Mouse (Mus musculus): ENCODE measurements around the gene Cybrd1. TPM values are rescaled to one million over a fixed set of nuclear protein-coding genes. Genes with fewer than 3 reads are reported as not detected.

The Cybrd1 gene
- polyA plus RNA-seq, 1 experiment from 2014 or later: 1.1 TPM

DNA sequence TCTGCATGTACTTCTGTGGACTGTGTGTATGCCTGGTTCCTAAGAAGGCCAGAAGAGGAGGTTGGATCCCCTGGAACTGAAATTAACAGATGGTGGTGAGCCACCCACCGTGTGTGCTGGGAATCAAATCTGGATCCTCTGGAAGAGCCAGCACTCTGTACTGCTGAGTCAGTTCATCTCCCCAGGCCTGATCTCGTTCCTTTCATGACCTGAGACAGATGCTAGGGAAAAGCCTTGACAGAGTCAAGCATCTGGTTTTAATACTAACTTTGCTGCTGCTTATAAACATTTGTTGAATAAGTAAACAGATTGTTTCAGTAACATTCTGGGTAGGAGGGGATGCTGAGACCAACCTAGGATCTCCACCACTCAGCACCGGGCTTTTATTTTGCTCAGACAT is 9.2 kb upstream of the Cybrd1 start:
- ATAC-seq (ENCODE audit: insufficient number of reproducible peaks, insufficient read depth, low FRiP score, low read depth): no peak
- Histone ChIP-seq H3K4me1 (ENCODE audit: control insufficient read depth in 2 of 2, insufficient read depth in 2 of 2, low read length in 2 of 2) (no peaks in the 10 kb centered on the region; a peak in 1 of 4 replicates), H3K4me3 (ENCODE audit: control insufficient read depth in 1 of 2, insufficient read depth in 1 of 2, low read depth in 1 of 2, low read length in 2 of 2) (no peak overlapping the region), H3K9me3 (ENCODE audit: control insufficient read depth, low read length) (no peaks in the 10 kb centered on the region), H3K27ac (replicated peaks in 1 of 2; ENCODE audit: control insufficient read depth in 1 of 2, insufficient read depth in 1 of 2, low read depth in 2 of 2, low read length in 2 of 2) (no peak overlapping the region), H3K9ac (ENCODE audit: low read length) (no peak overlapping the region), H3K4me2 (ENCODE audit: low read length) (no peak overlapping the region), H3K27me3 (ENCODE audit: control insufficient read depth, insufficient read depth, low read length) (no peaks in the 10 kb centered on the region), H3K36me3 (ENCODE audit: control insufficient read depth, insufficient read depth, low read length) (no peaks in the 10 kb centered on the region)
- WGBS: 79% methylated on average over 3 of the region's 3 CpGs

DNA sequence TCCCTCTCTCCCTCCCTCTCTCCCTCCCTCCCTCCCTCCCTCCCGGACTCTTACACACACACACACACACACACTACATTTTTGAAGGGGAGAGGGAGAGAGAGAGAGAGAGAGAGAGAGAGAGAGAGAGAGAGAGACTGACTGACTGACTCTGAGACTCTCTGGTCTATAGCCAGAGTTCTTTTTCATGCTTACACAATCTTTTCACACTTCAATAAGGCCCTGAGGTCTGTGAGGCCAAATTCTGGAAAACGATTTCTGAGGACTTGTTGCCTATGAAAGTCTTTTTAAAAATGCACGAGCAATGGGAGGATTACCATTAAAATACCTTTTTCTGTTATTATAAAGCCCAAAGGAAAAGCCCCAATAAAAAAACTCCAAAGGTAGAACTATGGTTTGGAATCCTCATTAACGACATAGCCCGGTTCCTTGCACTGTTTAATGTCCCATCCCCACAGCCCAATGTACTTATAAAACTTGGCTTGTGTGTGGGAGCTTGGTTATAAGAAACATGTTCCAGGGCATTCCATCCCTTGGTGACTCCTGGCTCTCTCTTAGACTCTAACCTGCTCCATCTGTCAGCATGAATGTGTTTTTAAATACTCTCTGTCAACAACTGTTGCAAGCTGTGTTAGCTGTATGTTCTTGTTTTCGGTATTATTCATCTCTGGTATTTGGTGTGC is 4.1 kb upstream of the Cybrd1 start:
- Histone ChIP-seq H3K27me3 (ENCODE audit: control insufficient read depth, insufficient read depth, low read length) (peaks cover 11% of the 10 kb centered on the region), H3K27ac (replicated peaks in 1 of 2; ENCODE audit: control insufficient read depth in 1 of 2, insufficient read depth in 1 of 2, low read depth in 2 of 2, low read length in 2 of 2) (no peak overlapping the region), H3K9me3 (ENCODE audit: control insufficient read depth, low read length) (peaks cover 5% of the 10 kb centered on the region; the same call in 1 of the 2 replicates), H3K4me1 (ENCODE audit: control insufficient read depth in 2 of 2, insufficient read depth in 2 of 2, low read length in 2 of 2) (peaks cover 2 to 3% of the 10 kb centered on the region in 2 experiments; a peak in 2 of 4 replicates), H3K4me3 (ENCODE audit: control insufficient read depth in 1 of 2, insufficient read depth in 1 of 2, low read depth in 1 of 2, low read length in 2 of 2) (no peak overlapping the region), H3K36me3 (ENCODE audit: control insufficient read depth, insufficient read depth, low read length) (no peaks in the 10 kb centered on the region), H3K4me2 (ENCODE audit: low read length) (no peak overlapping the region), H3K9ac (ENCODE audit: low read length) (no peak overlapping the region)
- no peak for ATAC-seq (ENCODE audit: insufficient number of reproducible peaks, insufficient read depth, low FRiP score, low read depth)
- 58% methylated on average over 5 of the region's 6 CpGs for WGBS

DNA sequence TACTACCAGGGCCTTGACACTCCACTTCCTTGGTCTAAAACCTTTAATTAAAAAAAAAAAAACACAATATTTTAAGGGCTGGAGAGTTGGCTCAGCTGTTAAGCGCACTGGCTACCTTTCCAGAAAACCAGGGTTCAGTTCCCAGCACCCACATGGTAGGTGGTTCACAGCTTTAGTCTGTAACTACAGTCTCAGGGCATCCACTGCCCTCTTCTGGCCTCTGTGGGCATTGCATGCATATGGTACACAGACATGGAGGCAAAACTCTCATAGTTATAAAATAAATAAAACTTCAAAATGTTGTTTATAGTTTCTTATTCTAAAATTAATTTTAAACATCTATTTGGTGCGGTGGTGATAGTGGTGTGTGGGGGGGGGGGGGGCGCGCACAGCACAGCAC is 1.6 kb upstream of the Cybrd1 start:
- WGBS: 98% methylated on average over 4 of the region's 4 CpGs
- H3K4me3 ChIP-seq (ENCODE audit: control insufficient read depth in 1 of 2, insufficient read depth in 1 of 2, low read depth in 1 of 2, low read length in 2 of 2): no peak overlapping the region

DNA sequence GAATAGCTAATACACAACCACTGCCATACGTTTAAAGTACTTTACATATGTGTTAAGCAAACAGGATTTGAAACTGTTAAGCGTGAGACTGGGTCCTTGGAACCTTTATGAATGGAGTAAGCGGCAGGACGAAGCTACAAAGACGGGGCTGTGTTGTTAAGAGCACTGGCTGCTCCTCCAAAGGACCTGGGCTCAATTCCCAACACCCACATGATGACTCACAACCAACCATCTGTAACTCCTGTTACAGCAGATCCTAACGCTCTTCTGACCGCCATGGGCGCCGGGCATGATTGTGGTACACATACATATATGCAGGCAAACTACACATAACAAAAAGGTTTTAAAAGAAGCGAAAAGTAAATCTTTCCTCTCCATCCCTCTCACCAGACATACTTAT is 3.1 kb downstream of the Cybrd1 start:
- H3K9me3 ChIP-seq (ENCODE audit: control insufficient read depth, low read length): peaks cover 5% of the 10 kb centered on the region; the same call in 1 of the 2 replicates
- H3K27me3 ChIP-seq (ENCODE audit: control insufficient read depth, insufficient read depth, low read length): peaks cover 21% of the 10 kb centered on the region
- H3K9ac ChIP-seq (ENCODE audit: low read length): no peak overlapping the region
- no peak overlapping the region for H3K4me2 ChIP-seq (ENCODE audit: low read length)
- no peak overlapping the region for H3K4me3 ChIP-seq (ENCODE audit: control insufficient read depth in 1 of 2, insufficient read depth in 1 of 2, low read depth in 1 of 2, low read length in 2 of 2)
- WGBS: 87% methylated on average over 10 of the region's 10 CpGs
- peaks cover 5 to 11% of the 10 kb centered on the region in 2 experiments; a peak in 3 of 4 replicates for H3K4me1 ChIP-seq (ENCODE audit: control insufficient read depth in 2 of 2, insufficient read depth in 2 of 2, low read length in 2 of 2)
- no peak for ATAC-seq (ENCODE audit: insufficient number of reproducible peaks, insufficient read depth, low FRiP score, low read depth)
- H3K36me3 ChIP-seq (ENCODE audit: control insufficient read depth, insufficient read depth, low read length): no peaks in the 10 kb centered on the region
- no peak overlapping the region for H3K27ac ChIP-seq (replicated peaks in 1 of 2; ENCODE audit: control insufficient read depth in 1 of 2, insufficient read depth in 1 of 2, low read depth in 2 of 2, low read length in 2 of 2)

More for the DNA sequence above, 1.6 kb upstream of the Cybrd1 start:
- Histone ChIP-seq H3K4me2 (ENCODE audit: low read length) (no peak overlapping the region), H3K9me3 (ENCODE audit: control insufficient read depth, low read length) (peaks cover 5% of the 10 kb centered on the region; the same call in 1 of the 2 replicates), H3K36me3 (ENCODE audit: control insufficient read depth, insufficient read depth, low read length) (no peaks in the 10 kb centered on the region), H3K27me3 (ENCODE audit: control insufficient read depth, insufficient read depth, low read length) (peaks cover 21% of the 10 kb centered on the region), H3K27ac (replicated peaks in 1 of 2; ENCODE audit: control insufficient read depth in 1 of 2, insufficient read depth in 1 of 2, low read depth in 2 of 2, low read length in 2 of 2) (no peak overlapping the region), H3K4me1 (ENCODE audit: control insufficient read depth in 2 of 2, insufficient read depth in 2 of 2, low read length in 2 of 2) (peaks cover 2 to 3% of the 10 kb centered on the region in 2 experiments; a peak in 2 of 4 replicates), H3K9ac (ENCODE audit: low read length) (no peak overlapping the region)
- ATAC-seq (ENCODE audit: insufficient number of reproducible peaks, insufficient read depth, low FRiP score, low read depth): no peak

DNA sequence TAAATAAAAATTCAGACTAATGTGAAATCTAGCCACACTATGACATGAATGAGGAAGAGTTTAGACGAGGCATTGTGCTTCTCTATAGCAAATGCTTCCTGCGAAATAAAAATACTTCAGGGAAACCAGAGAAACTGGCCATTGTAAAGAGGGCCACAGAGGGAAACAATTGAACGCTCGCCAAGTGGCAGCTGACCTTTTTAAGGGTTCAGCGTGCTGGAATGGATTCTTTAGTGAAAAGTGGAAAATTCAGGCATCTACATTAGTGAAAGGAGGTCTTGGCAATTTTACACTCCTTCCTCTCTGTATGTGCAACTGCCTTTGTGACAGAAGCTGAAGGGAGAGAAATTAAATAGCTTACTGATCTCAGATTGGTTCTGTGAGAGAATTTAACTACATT is 3.7 kb downstream of the Cybrd1 start:
- Histone ChIP-seq H3K27me3 (ENCODE audit: control insufficient read depth, insufficient read depth, low read length) (peaks cover 21% of the 10 kb centered on the region), H3K36me3 (ENCODE audit: control insufficient read depth, insufficient read depth, low read length) (no peaks in the 10 kb centered on the region), H3K27ac (replicated peaks in 1 of 2; ENCODE audit: control insufficient read depth in 1 of 2, insufficient read depth in 1 of 2, low read depth in 2 of 2, low read length in 2 of 2) (no peak overlapping the region), H3K4me1 (ENCODE audit: control insufficient read depth in 2 of 2, insufficient read depth in 2 of 2, low read length in 2 of 2) (peaks cover 5 to 11% of the 10 kb centered on the region in 2 experiments; a peak in 3 of 4 replicates), H3K4me2 (ENCODE audit: low read length) (no peak overlapping the region), H3K4me3 (ENCODE audit: control insufficient read depth in 1 of 2, insufficient read depth in 1 of 2, low read depth in 1 of 2, low read length in 2 of 2) (no peak overlapping the region), H3K9ac (ENCODE audit: low read length) (no peak overlapping the region), H3K9me3 (ENCODE audit: control insufficient read depth, low read length) (no peaks in the 10 kb centered on the region)
- ATAC-seq (ENCODE audit: insufficient number of reproducible peaks, insufficient read depth, low FRiP score, low read depth): no peak
- 51% methylated on average over 5 of the region's 5 CpGs for WGBS

DNA sequence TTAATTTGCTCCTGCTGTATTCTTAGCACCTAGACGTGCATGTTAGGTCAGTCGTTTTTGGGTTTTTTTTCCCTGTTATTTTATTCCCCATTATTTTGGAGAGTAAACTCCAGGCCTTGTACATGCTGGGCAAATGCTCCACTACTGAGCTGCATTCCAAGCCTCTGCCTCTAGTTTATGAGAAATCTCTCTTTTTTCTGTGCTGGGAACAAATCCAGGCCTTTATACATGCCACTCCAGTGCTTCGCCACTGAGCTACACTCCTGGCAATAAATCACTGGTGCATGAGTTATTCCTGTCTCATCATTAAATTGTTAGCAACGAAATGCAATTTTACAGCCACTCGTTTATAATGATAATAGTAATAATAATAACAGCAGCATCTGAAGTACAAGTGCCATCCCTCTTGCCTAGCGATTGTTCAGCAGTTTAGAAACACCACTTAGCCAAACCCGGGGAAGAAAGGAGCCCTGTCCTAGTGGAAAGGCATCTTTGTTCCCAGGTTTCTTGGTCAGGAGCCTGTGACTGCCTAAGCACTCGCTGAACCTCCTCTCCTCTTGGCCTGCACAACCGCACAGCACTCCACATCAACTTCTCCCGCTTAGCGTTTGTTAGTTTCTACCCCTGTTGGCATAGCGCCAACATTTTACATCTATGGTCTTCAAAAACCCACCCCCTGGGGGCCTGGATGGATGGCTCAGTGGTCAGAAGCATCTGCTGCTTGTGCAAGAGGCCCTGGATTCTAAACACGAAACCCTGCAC is 4.7 kb downstream of the Cybrd1 start:
- Histone ChIP-seq H3K4me2 (ENCODE audit: low read length) (no peak overlapping the region), H3K36me3 (ENCODE audit: control insufficient read depth, insufficient read depth, low read length) (no peaks in the 10 kb centered on the region), H3K27ac (replicated peaks in 1 of 2; ENCODE audit: control insufficient read depth in 1 of 2, insufficient read depth in 1 of 2, low read depth in 2 of 2, low read length in 2 of 2) (no peak overlapping the region), H3K27me3 (ENCODE audit: control insufficient read depth, insufficient read depth, low read length) (peaks cover 14% of the 10 kb centered on the region), H3K9me3 (ENCODE audit: control insufficient read depth, low read length) (no peaks in the 10 kb centered on the region), H3K9ac (ENCODE audit: low read length) (no peak overlapping the region), H3K4me1 (ENCODE audit: control insufficient read depth in 2 of 2, insufficient read depth in 2 of 2, low read length in 2 of 2) (peaks cover 3 to 11% of the 10 kb centered on the region in 2 experiments; a peak in 3 of 4 replicates), H3K4me3 (ENCODE audit: control insufficient read depth in 1 of 2, insufficient read depth in 1 of 2, low read depth in 1 of 2, low read length in 2 of 2) (no peak overlapping the region)
- ATAC-seq (ENCODE audit: insufficient number of reproducible peaks, insufficient read depth, low FRiP score, low read depth): no peak
- WGBS: 77% methylated on average over 13 of the region's 13 CpGs

DNA sequence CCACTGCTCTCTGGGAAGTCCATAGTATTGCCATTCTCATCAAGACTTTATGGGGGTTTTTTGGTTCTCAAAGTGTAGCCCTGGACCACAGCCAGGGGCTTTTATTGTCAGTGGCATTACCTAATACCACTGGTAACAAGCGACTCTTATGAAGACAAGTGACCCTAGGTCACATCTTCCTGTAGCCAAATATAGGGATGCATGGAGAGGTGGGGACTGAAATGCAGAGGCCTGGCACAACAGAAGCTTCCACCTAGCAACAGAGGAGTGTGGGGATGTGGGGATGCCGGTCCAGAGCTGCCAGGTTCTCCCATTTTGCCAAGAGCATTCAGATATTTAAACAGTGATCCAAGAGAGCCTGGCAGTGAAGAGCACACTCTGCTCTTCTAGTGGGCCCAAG is 5.9 kb downstream of the Cybrd1 start:
- Histone ChIP-seq H3K4me3 (ENCODE audit: control insufficient read depth in 1 of 2, insufficient read depth in 1 of 2, low read depth in 1 of 2, low read length in 2 of 2) (no peak overlapping the region), H3K36me3 (ENCODE audit: control insufficient read depth, insufficient read depth, low read length) (no peaks in the 10 kb centered on the region), H3K4me2 (ENCODE audit: low read length) (no peak overlapping the region), H3K27me3 (ENCODE audit: control insufficient read depth, insufficient read depth, low read length) (peaks cover 10% of the 10 kb centered on the region), H3K27ac (replicated peaks in 1 of 2; ENCODE audit: control insufficient read depth in 1 of 2, insufficient read depth in 1 of 2, low read depth in 2 of 2, low read length in 2 of 2) (no peak overlapping the region), H3K4me1 (ENCODE audit: control insufficient read depth in 2 of 2, insufficient read depth in 2 of 2, low read length in 2 of 2) (peaks cover 3 to 8% of the 10 kb centered on the region in 2 experiments; a peak in 2 of 4 replicates), H3K9me3 (ENCODE audit: control insufficient read depth, low read length) (no peaks in the 10 kb centered on the region), H3K9ac (ENCODE audit: low read length) (no peak overlapping the region)
- ATAC-seq (ENCODE audit: insufficient number of reproducible peaks, insufficient read depth, low FRiP score, low read depth): no peak
- 33% methylated on average over 2 of the region's 2 CpGs for WGBS

All from heart, embryonic 14.5 days (tissue).